Mouse (Mus musculus) MEL (cell line): ENCODE measurements around the gene Hdac4. TPM values are rescaled to one million over a fixed set of nuclear protein-coding genes. Genes with fewer than 3 reads are reported as not detected.

Experiments
- DNase-seq: peaks from one replicate; pipeline ENCODE4 v3.0.0; 2011; ENCODE audit warnings: low read depth, low spot score
- H3K27ac ChIP-seq: 2 replicates; pipeline ENCODE4 v1.5.1; 2012; ENCODE audit warnings: low read depth, mild to moderate bottlenecking, control low read depth, low read length, moderate library complexity; ENCODE audit not compliant: control insufficient read depth
- H3K27me3 ChIP-seq, 2 experiments: fragments of 150-350 bp in 1 of 2; sonication (generic) in 1 of 2; 2 replicates each; pipeline ENCODE4 v1.6.1; 2012; ENCODE audit warnings: low read length in 2 of 2, mild to moderate bottlenecking in 2 of 2, improper control_type of control experiment in 1 of 2, moderate library complexity in 1 of 2; ENCODE audit not compliant: insufficient read depth in 2 of 2, control insufficient read depth in 1 of 2
- H3K36me3 ChIP-seq, 2 experiments: 2 replicates each; pipeline ENCODE4 v1.6.1; 2012 to 2014; ENCODE audit warnings: low read length in 2 of 2, improper control_type of control experiment in 1 of 2, inconsistent platforms in 1 of 2, mild to moderate bottlenecking in 1 of 2; ENCODE audit not compliant: insufficient read depth in 2 of 2, control insufficient read depth in 1 of 2
- H3K4me1 ChIP-seq, 2 experiments: fragments of 150-350 bp in 1 of 2; sonication (generic) in 1 of 2; 2 replicates each; pipeline ENCODE4 v1.6.1; 2012; ENCODE audit warnings: low read length in 2 of 2, improper control_type of control experiment in 1 of 2, mild to moderate bottlenecking in 1 of 2; ENCODE audit not compliant: insufficient read depth in 2 of 2, control insufficient read depth in 1 of 2
- H3K4me3 ChIP-seq, 2 experiments: fragments of 150-350 bp in 1 of 2; sonication (generic) in 1 of 2; 2 replicates each; pipeline ENCODE4 v1.5.1; 2012; ENCODE audit warnings: low read depth in 2 of 2, low read length in 2 of 2, mild to moderate bottlenecking in 2 of 2, moderate library complexity in 2 of 2, control low read depth in 1 of 2, improper control_type of control experiment in 1 of 2; ENCODE audit not compliant: control insufficient read depth in 1 of 2, insufficient read depth in 1 of 2
- H3K79me2 ChIP-seq: 2 replicates; pipeline ENCODE4 v1.6.1; 2012; ENCODE audit warnings: mild to moderate bottlenecking, low read length, moderate library complexity; ENCODE audit not compliant: control insufficient read depth, poor library complexity, insufficient read depth
- H3K9ac ChIP-seq: 2 replicates; pipeline ENCODE4 v1.6.1; 2012; ENCODE audit warnings: low read depth, mild to moderate bottlenecking, control low read depth, low read length, moderate library complexity; ENCODE audit not compliant: control insufficient read depth, poor library complexity, severe bottlenecking
- H3K9me3 ChIP-seq: fragments of 150-350 bp; sonication (generic); replicated peaks from 2 replicates; pipeline ENCODE4 v1.6.1; 2012; ENCODE audit warnings: mild to moderate bottlenecking, low read length, improper control_type of control experiment, moderate library complexity; ENCODE audit not compliant: insufficient read depth
- CHD1 ChIP-seq: IDR thresholded peaks from 2 replicates; pipeline ENCODE4 v1.6.1; 2012; ENCODE audit warnings: low read depth, mild to moderate bottlenecking, inconsistent platforms, low read length, improper control_type of control experiment
- CTCF ChIP-seq, 3 experiments: IDR thresholded peaks in 2 of 3; conservative IDR thresholded peaks in 1 of 3; 2 replicates each; pipeline ENCODE4 v1.5.1; 2011 to 2012; ENCODE audit warnings: low read length in 3 of 3, low read depth in 2 of 3, mild to moderate bottlenecking in 2 of 3, improper control_type of control experiment in 1 of 3, inconsistent platforms in 1 of 3, mixed read lengths in 1 of 3, moderate library complexity in 1 of 3; ENCODE audit not compliant: control insufficient read depth in 1 of 3, insufficient read depth in 1 of 3, poor library complexity in 1 of 3, severe bottlenecking in 1 of 3
- ELF1 ChIP-seq: IDR thresholded peaks from 2 replicates; pipeline ENCODE4 v1.6.1; 2014; ENCODE audit warnings: low read depth, mild to moderate bottlenecking, inconsistent platforms, low read length, improper control_type of control experiment, moderate library complexity
- EP300 ChIP-seq, 2 experiments: IDR thresholded peaks; 2 replicates each; pipeline ENCODE4 v1.6.1; 2011; ENCODE audit warnings: improper control_type of control experiment in 2 of 2, low read length in 2 of 2, low read depth in 1 of 2, mild to moderate bottlenecking in 1 of 2
- GABPA ChIP-seq: IDR thresholded peaks from 2 replicates; pipeline ENCODE4 v1.6.1; 2012; ENCODE audit warnings: low read depth, mild to moderate bottlenecking, inconsistent platforms, low read length, improper control_type of control experiment, moderate library complexity
- KAT2A ChIP-seq: conservative IDR thresholded peaks from 2 replicates; pipeline ENCODE4 v1.6.1; 2012; ENCODE audit warnings: low read depth, low read length, improper control_type of control experiment, inconsistent platforms
- MAX ChIP-seq: IDR thresholded peaks from 2 replicates; pipeline ENCODE4 v1.6.1; 2011; ENCODE audit warnings: low read length, improper control_type of control experiment
- NELFE ChIP-seq: IDR thresholded peaks from 2 replicates; pipeline ENCODE4 v1.6.1; 2011; ENCODE audit warnings: low read depth, low read length, improper control_type of control experiment
- NRF1 ChIP-seq: IDR thresholded peaks from 2 replicates; pipeline ENCODE4 v1.6.1; 2014; ENCODE audit warnings: low read depth, mild to moderate bottlenecking, inconsistent platforms, low read length, improper control_type of control experiment, moderate library complexity; ENCODE audit not compliant: poor library complexity, insufficient read depth, severe bottlenecking
- POLR2AphosphoS2 ChIP-seq: IDR thresholded peaks from 2 replicates; pipeline ENCODE4 v1.6.1; 2011; ENCODE audit warnings: low read length, improper control_type of control experiment
- RCOR1 ChIP-seq: IDR thresholded peaks from 2 replicates; pipeline ENCODE4 v1.6.1; 2012; ENCODE audit warnings: low read depth, mild to moderate bottlenecking, inconsistent platforms, low read length, improper control_type of control experiment
- SMC3 ChIP-seq: IDR thresholded peaks from 2 replicates; pipeline ENCODE4 v1.6.1; 2011; ENCODE audit warnings: low read depth, low read length, improper control_type of control experiment
- USF1 ChIP-seq: IDR thresholded peaks from 2 replicates; pipeline ENCODE4 v1.6.1; 2014; ENCODE audit warnings: low read depth, mild to moderate bottlenecking, inconsistent platforms, low read length, improper control_type of control experiment, moderate library complexity
- USF2 ChIP-seq, 2 experiments: IDR thresholded peaks; 2 replicates each; pipeline ENCODE4 v1.6.1; 2011 to 2012; ENCODE audit warnings: improper control_type of control experiment in 2 of 2, low read length in 2 of 2, borderline replicate concordance in 1 of 2, inconsistent platforms in 1 of 2, low read depth in 1 of 2, mild to moderate bottlenecking in 1 of 2; ENCODE audit not compliant: insufficient read depth in 1 of 2
- ZC3H11A ChIP-seq: IDR thresholded peaks from 2 replicates; pipeline ENCODE4 v1.6.1; 2012; ENCODE audit warnings: low read depth, mild to moderate bottlenecking, inconsistent platforms, low read length, improper control_type of control experiment
- ZKSCAN1 ChIP-seq: IDR thresholded peaks from 2 replicates; pipeline ENCODE4 v1.6.1; 2012; ENCODE audit warnings: low read depth, mild to moderate bottlenecking, inconsistent platforms, low read length, improper control_type of control experiment, moderate library complexity
- ZMIZ1 ChIP-seq: IDR thresholded peaks from 2 replicates; pipeline ENCODE4 v1.6.1; 2012; ENCODE audit warnings: low read depth, mild to moderate bottlenecking, inconsistent platforms, low read length, improper control_type of control experiment, moderate library complexity
- ZNF384 ChIP-seq: IDR thresholded peaks from 2 replicates; pipeline ENCODE4 v1.6.1; 2012; ENCODE audit warnings: low read depth, mild to moderate bottlenecking, inconsistent platforms, low read length, improper control_type of control experiment
- polyA plus RNA-seq, 2 experiments: library from polyadenylated mRNA; stranded (reverse) in 1 of 2; unstranded in 1 of 2; fragments of >175 nt in 1 of 2; fragments of >200 nt in 1 of 2; gene quantifications; 2 replicates each; pipeline versions ENCODE4 v1.2.1 to v1.2.4; 2012; ENCODE audit warnings: low replicate concordance in 2 of 2, low read depth in 1 of 2; ENCODE audit not compliant: insufficient read length in 2 of 2, insufficient read depth in 1 of 2, missing spikeins in 1 of 2
- total RNA-seq: library from RNA; depleted of rRNA; stranded (reverse); fragments of 300-350 nt; gene quantifications from 2 replicates; pipeline ENCODE4 v1.2.3, GENCODE M21; 2012

The Hdac4 gene
- total and polyA plus RNA-seq, 3 experiments: 11.0 to 19.5 (median 12.3) TPM

DNA sequence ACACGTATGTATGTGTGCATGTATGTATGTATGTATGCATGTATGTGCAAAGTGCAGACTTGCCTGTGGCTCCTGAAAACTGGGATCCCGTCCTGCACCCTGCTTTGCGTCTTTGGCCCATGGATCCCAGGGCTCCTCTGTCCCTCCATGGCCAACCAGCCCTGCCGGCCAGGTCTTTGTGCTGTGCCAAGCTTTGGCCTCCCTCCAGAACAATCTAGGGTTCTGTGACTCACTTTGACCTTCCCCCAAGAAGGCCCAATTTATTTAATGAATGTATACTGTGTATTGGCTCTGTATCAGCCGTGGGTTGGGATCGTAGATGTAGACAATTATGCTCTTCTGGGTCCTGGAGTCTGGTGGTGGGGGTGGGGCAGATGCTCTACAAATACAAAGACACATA lies 290.2 kb downstream of the Hdac4 start:
- H3K27me3 ChIP-seq: no peaks in the 10 kb centered on the region
- no peaks in the 10 kb centered on the region for H3K79me2 ChIP-seq
- no peak for TF ChIP-seq NELFE
- TF ChIP-seq SMC3: no peak
- no peak for TF ChIP-seq KAT2A
- no peak for TF ChIP-seq NRF1
- TF ChIP-seq POLR2AphosphoS2: no peak
- no peak for TF ChIP-seq EP300 (IDR thresholded peaks at IDR 0.05; ENCODE audit: low read depth in 1 of 2, low read length in 2 of 2)
- TF ChIP-seq GABPA: no peak
- no peak for TF ChIP-seq ZNF384
- no peak for TF ChIP-seq USF1
- no peak for TF ChIP-seq ELF1
- TF ChIP-seq RCOR1: no peak
- TF ChIP-seq CHD1: no peak
- TF ChIP-seq, all 39 proteins: peak for 0
- Histone ChIP-seq H3K9me3 (no peaks in the 10 kb centered on the region; the same call in 1 of the 2 replicates), H3K9ac (no peak overlapping the region), H3K4me3 (no peak overlapping the region), H3K4me1 (no peaks in the 10 kb centered on the region), H3K36me3 (no peaks in the 10 kb centered on the region), H3K27ac (no peak overlapping the region)
- DNase-seq: no peak

DNA sequence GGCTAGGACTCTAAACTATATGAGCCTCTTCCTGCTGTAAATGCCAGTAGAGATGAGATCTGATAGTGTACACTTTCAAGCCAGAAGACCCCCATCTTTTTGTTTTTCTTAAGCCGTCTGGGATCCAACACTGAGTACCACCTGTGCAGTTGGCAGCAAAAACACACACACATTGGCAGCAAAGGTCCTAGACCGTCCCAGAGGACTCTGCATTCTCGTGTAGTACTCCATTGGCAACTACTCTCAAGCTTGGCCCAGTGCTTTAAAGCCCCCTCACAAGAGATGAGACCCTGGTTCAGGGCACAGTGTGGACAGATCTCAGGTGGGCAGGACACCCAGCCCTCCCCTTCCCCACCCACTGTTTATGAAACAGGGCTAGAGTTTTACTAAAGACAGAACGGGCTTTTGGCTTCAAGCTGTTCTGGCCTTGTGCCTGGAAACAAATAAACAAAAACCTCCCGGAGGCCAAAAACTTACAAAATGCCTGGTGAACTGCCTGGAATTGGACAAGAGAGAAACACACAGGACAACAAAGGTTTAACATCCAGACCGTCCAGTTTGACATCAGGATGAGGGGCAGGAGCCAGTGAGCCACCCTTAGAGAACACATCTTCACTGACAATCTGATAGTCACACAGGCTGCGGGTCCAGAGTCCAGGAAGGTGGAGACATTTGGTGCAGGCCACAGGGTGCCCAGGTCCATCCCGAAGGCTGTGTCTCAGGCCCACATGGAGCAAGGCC lies 292.1 kb downstream of the Hdac4 start:
- Histone ChIP-seq H3K9me3 (no peaks in the 10 kb centered on the region; the same call in 1 of the 2 replicates), H3K27me3 (no peaks in the 10 kb centered on the region), H3K27ac (no peak overlapping the region), H3K9ac (no peak overlapping the region), H3K4me3 (no peak overlapping the region), H3K36me3 (no peaks in the 10 kb centered on the region), H3K79me2 (no peaks in the 10 kb centered on the region), H3K4me1 (no peaks in the 10 kb centered on the region)
- no peak for DNase-seq
- TF ChIP-seq ZKSCAN1 (no peak), ZMIZ1 (no peak)

DNA sequence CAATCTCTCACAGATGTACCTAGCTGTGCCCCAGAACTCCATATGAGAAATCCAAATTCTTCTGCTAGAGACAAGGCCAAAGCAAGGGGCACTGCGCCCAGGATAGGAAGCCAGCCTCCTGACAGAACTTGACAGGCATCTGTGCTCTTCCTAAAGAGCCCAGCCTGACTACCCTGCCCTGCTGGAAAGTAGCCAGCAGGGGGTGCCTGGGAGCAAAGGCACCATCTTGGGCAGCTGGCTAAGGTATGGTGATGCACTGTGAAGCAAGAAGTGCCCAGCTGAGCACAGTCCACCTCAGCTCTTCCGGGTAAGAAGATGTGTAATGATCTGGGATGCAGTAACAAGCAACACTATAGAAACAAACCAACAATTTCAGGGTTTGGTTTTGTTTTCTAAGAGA lies 298.4 kb downstream of the Hdac4 start:
- Histone ChIP-seq H3K27ac (no peak overlapping the region), H3K4me1 (no peaks in the 10 kb centered on the region), H3K9ac (no peak overlapping the region), H3K36me3 (no peaks in the 10 kb centered on the region), H3K79me2 (no peaks in the 10 kb centered on the region), H3K9me3 (no peaks in the 10 kb centered on the region), H3K27me3 (no peaks in the 10 kb centered on the region), H3K4me3 (no peak overlapping the region)
- peak; percentile 10 for DNase-seq
- TF ChIP-seq SMC3: peak; percentile 49
- TF ChIP-seq MAX: no peak
- no peak for TF ChIP-seq ELF1
- TF ChIP-seq USF2 (IDR thresholded peaks at IDR 0.05; ENCODE audit: borderline replicate concordance in 1 of 2, insufficient read depth in 1 of 2, low read depth in 1 of 2, low read length in 2 of 2): no peak
- peak in 2 of 3 experiments; percentile 27; a peak in 3 of 6 replicates for TF ChIP-seq CTCF (IDR thresholded peaks at IDR 0.05 in 2 of 3, conservative IDR thresholded peaks at IDR 0.05 in 1 of 3; ENCODE audit: control insufficient read depth in 1 of 3, insufficient read depth in 1 of 3, low read depth in 2 of 3, low read length in 3 of 3, poor library complexity in 1 of 3, severe bottlenecking in 1 of 3)
- TF ChIP-seq ZC3H11A: no peak
- no peak for TF ChIP-seq POLR2AphosphoS2
